Mouse (Mus musculus): ENCODE measurements at regions not wholly inside any gene's neighbourhood (a gene's known extent, or its start where the extent isn't known, plus 50 kb on each side); places are given as distances from the start of the nearest gene placed in this dataset.
"Not testable (repeated sequence)": the region's sequence is repeated elsewhere in the genome, so short reads cannot be mapped to it uniquely, and the experiment has no call there.

- not testable (repeated sequence) for TF ChIP-seq GATA1 (IDR thresholded peaks at IDR 0.05; ENCODE audit: borderline replicate concordance, low read length); FLI1 (IDR thresholded peaks at IDR 0.05; ENCODE audit: low read length)
Observed at GRCm38 (mm10) chrX:50614367-50614766, 186.1 kb upstream of the Olfr1324 start.
